Mouse (Mus musculus): ENCODE results near the gene Furin. TPM values are rescaled to one million over a fixed set of nuclear protein-coding genes. Genes with fewer than 3 reads are reported as not detected.
A peak's percentile ranks its signal among the peaks of the same experiment; 100 is the strongest.

Furin gene
- total and polyA plus RNA-seq, 3 experiments = 1.5 to 20.9 (median 13.5) TPM

DNA sequence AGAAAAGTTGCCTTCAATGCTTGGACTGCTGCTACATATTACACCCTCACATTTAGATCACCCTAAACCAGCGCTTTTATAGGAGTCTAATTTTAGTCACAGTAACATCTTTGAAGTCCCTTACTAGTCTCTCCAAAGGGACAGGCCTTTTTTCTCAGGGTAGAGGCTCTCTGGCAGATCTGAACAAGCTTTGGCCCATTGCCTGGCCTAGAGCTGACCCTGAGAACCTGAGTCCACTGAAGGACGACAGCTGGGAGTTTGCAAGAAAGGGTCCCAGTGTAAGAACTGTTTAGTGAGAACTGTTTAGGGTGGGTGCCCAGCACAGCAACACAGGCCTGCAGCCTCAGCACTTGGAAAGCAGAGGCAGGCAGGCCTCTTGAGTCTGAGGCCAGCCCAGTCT is 39.5 kb downstream of the Furin start:
- H3K27me3 ChIP-seq (replicated peaks) = no peaks in the 10 kb centered on the region
- peaks cover 62 to 72% of the 10 kb centered on the region in 2 experiments for H3K36me3 ChIP-seq (replicated peaks in 1 of 2; ENCODE audit: control insufficient read depth in 1 of 2, insufficient read depth in 1 of 2, low read length in 1 of 2)
- no peak overlapping the region for H3K4me3 ChIP-seq (replicated peaks in 1 of 3; ENCODE audit: low read depth in 2 of 3, low read length in 2 of 3, poor library complexity in 1 of 3)
- peaks cover 6 to 27% of the 10 kb centered on the region in 2 experiments for H3K4me1 ChIP-seq (ENCODE audit: control insufficient read depth in 1 of 2, insufficient read depth in 2 of 2)
- dilution Hi-C loops (cut with MboI; ENCODE audit: extremely low pct_ligation_motif_present, extremely low pct_unique_long_range_greater_than_20kb, low sequenced_read_pairs) = no loop called here
- H3K9me3 ChIP-seq (replicated peaks; ENCODE audit: low read length) = no peaks in the 10 kb centered on the region
- H3K79me2 ChIP-seq (replicated peaks; ENCODE audit: control insufficient read depth, extremely low read depth, insufficient read depth, poor library complexity, severe bottlenecking) = peaks cover 6% of the 10 kb centered on the region
- no peak for TF ChIP-seq MAZ (IDR thresholded peaks at IDR 0.05; ENCODE audit: low read depth, low read length)
- TF ChIP-seq SMC3 (IDR thresholded peaks at IDR 0.05; ENCODE audit: low read depth, low read length) = no peak
- TF ChIP-seq NRF1 (IDR thresholded peaks at IDR 0.05; ENCODE audit: low read depth, low read length) = no peak
- no peak for TF ChIP-seq POLR2A (IDR thresholded peaks at IDR 0.05; ENCODE audit: low read depth, low read length)
- TF ChIP-seq TCF12 (IDR thresholded peaks at IDR 0.05; ENCODE audit: low read depth, low read length) = no peak
- TF ChIP-seq ZC3H11A (IDR thresholded peaks at IDR 0.05; ENCODE audit: low read depth, low read length) = no peak
- no peak for TF ChIP-seq ETS1 (conservative IDR thresholded peaks at IDR 0.05; ENCODE audit: low read depth, low read length)
- no peak for TF ChIP-seq JUND (conservative IDR thresholded peaks at IDR 0.05; ENCODE audit: low read depth, low read length)
- no peak for TF ChIP-seq POLR2AphosphoS2 (IDR thresholded peaks at IDR 0.05; ENCODE audit: low read depth, low read length)
- TF ChIP-seq GABPA (IDR thresholded peaks at IDR 0.05; ENCODE audit: insufficient replicate concordance, low read depth, low read length) = no peak
- no peak for TF ChIP-seq SIN3A (IDR thresholded peaks at IDR 0.05; ENCODE audit: low read length)
- TF ChIP-seq RCOR1 (conservative IDR thresholded peaks at IDR 0.05; ENCODE audit: low read depth, low read length) = no peak
- no peak overlapping the region for H3K9ac ChIP-seq (ENCODE audit: insufficient read depth, low read depth)
- in situ Hi-C loops (cut with MboI; ENCODE audit: low pct_ligation_motif_present, low pct_unique_long_range_greater_than_20kb, low sequenced_read_pairs) = no loop called here
- no peak overlapping the region for H3K27ac ChIP-seq (ENCODE audit: insufficient read depth, low read depth)
- H3K4me2 ChIP-seq (ENCODE audit: insufficient read depth, low read depth, poor library complexity, severe bottlenecking) = no peak overlapping the region
- no peak for DNase-seq (ENCODE audit: extremely low read depth)

DNA sequence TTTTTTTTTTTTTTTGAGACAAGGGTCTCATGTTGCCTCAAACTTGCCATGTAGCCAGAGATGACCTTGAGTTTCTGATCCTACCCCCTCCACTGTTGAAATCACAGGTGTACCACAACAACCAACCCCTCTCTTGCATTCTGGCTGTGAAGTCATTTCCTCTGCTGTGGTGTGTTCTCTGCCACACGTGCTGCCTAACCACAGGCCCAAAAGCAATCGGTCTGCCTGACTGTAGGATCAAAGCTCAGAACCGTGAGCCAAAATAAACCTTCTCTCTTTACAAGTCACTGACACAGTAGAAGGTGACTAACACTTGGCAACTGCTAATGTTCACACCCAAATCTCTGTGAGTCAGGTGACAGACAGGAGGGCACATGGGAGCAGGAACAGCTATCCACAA is 44.8 kb downstream of the Furin start:
- TF ChIP-seq CHD1 (IDR thresholded peaks at IDR 0.05; ENCODE audit: low read depth, low read length) (no peak), ELF1 (IDR thresholded peaks at IDR 0.05; ENCODE audit: low read depth, low read length) (no peak), ETS1 (conservative IDR thresholded peaks at IDR 0.05; ENCODE audit: low read depth, low read length) (no peak), MEF2A (IDR thresholded peaks at IDR 0.05; ENCODE audit: borderline replicate concordance, low read depth, low read length) (no peak), ZKSCAN1 (IDR thresholded peaks at IDR 0.05; ENCODE audit: borderline replicate concordance, low read depth, low read length) (no peak), BHLHE40 (IDR thresholded peaks at IDR 0.05; ENCODE audit: low read depth, low read length) (peak; percentile 61), RAD21 (IDR thresholded peaks at IDR 0.05; ENCODE audit: low read depth, low read length) (no peak)
- Histone ChIP-seq H3K36me3 (replicated peaks in 1 of 2; ENCODE audit: control insufficient read depth in 1 of 2, insufficient read depth in 1 of 2, low read length in 1 of 2) (peaks cover 76 to 93% of the 10 kb centered on the region in 2 experiments), H3K79me2 (replicated peaks; ENCODE audit: control insufficient read depth, extremely low read depth, insufficient read depth, poor library complexity, severe bottlenecking) (no peaks in the 10 kb centered on the region), H3K4me2 (ENCODE audit: insufficient read depth, low read depth, poor library complexity, severe bottlenecking) (no peak overlapping the region), H3K9me3 (replicated peaks; ENCODE audit: low read length) (no peaks in the 10 kb centered on the region), H3K27me3 (replicated peaks) (no peaks in the 10 kb centered on the region), H3K27ac (ENCODE audit: insufficient read depth, low read depth) (no peak overlapping the region), H3K9ac (ENCODE audit: insufficient read depth, low read depth) (no peak overlapping the region), H3K4me3 (replicated peaks in 1 of 3; ENCODE audit: low read depth in 2 of 3, low read length in 2 of 3, poor library complexity in 1 of 3) (no peak overlapping the region), H3K4me1 (ENCODE audit: control insufficient read depth in 1 of 2, insufficient read depth in 2 of 2) (peaks cover 0 to 5% of the 10 kb centered on the region in 2 experiments; a peak in 2 of 4 replicates)
- DNase-seq (ENCODE audit: extremely low read depth) = no peak
- in situ Hi-C loops (cut with MboI; ENCODE audit: low pct_ligation_motif_present, low pct_unique_long_range_greater_than_20kb, low sequenced_read_pairs) = no loop called here
- dilution Hi-C loops (cut with MboI; ENCODE audit: extremely low pct_ligation_motif_present, extremely low pct_unique_long_range_greater_than_20kb, low sequenced_read_pairs) = no loop called here
